Mouse (Mus musculus) bone marrow macrophage, adult 2 months (primary cell): ENCODE measurements at regions not wholly inside any gene's neighbourhood (a gene's known extent, or its start where the extent isn't known, plus 50 kb on each side); places are given as distances from the start of the nearest gene placed in this dataset.
A peak's percentile ranks its signal among the peaks of the same experiment; 100 is the strongest.

Experiments used
- H3K27ac ChIP-seq: 2 replicates; pipeline ENCODE4 v1.5.1; 2012; ENCODE audit warnings: low read depth, low read length; ENCODE audit not compliant: insufficient read depth
- H3K4me1 ChIP-seq: 2 replicates; pipeline ENCODE4 v1.6.1; 2012; ENCODE audit warnings: low read length; ENCODE audit not compliant: control insufficient read depth, insufficient read depth
- H3K4me3 ChIP-seq: 2 replicates; pipeline ENCODE4 v1.5.1; 2012; ENCODE audit warnings: mild to moderate bottlenecking, low read length, moderate library complexity; ENCODE audit not compliant: insufficient read depth
- CTCF ChIP-seq: IDR thresholded peaks from 2 replicates; pipeline ENCODE4 v1.5.1; 2012; ENCODE audit warnings: low read depth, mild to moderate bottlenecking, low read length, moderate library complexity
- POLR2A ChIP-seq: IDR thresholded peaks from 2 replicates; pipeline ENCODE4 v1.6.1; 2012; ENCODE audit warnings: mild to moderate bottlenecking, low read depth, low read length, borderline replicate concordance

DNA sequence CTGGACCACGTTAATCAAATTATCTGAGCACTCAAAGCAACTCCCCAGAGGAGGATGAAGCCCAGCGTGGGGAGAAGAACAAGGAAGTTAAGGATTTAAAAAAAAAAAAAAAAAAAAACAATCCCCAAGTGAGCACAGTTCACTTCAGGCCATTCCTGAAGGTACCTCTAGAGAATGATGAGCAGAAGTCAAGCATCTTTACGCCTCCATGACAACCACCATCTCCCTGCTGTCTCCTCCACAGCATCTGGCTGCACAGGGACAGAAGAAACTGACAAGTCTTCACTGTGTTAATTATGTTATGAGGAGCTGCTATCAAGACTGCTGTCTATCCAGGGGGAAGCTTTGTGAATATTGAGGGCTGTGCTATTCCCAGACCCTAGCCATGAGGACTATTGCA lies 246.6 kb downstream of the Ipo11 start:
- H3K27ac ChIP-seq: no peak overlapping the region
- H3K4me1 ChIP-seq: no peaks in the 10 kb centered on the region; the same call in 1 of the 2 replicates
- H3K4me3 ChIP-seq: no peak overlapping the region
- TF ChIP-seq CTCF (no peak), POLR2A (no peak)

DNA sequence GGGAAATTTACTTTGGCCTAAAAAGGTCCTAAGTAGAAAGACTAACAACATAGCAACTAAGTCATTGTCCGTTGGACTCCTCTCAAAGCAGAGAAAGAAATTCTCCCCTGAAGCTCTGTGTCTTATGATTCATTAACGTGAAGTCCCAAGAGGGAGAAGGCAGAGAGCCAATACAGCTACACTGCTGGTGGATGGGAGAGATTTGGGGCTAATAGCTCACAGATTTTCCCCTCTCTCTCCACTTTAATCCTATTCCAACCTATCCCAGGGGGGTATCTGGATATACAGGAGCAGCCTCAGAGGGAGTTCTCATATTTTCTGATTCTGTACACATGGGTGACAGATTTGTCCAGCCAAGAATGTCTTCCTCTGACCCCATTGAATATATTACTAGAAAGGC lies 247.1 kb downstream of the Ipo11 start:
- Histone ChIP-seq H3K4me1 (no peaks in the 10 kb centered on the region; the same call in 1 of the 2 replicates), H3K4me3 (no peak overlapping the region), H3K27ac (no peak overlapping the region)
- TF ChIP-seq CTCF: no peak
- TF ChIP-seq POLR2A: no peak

DNA sequence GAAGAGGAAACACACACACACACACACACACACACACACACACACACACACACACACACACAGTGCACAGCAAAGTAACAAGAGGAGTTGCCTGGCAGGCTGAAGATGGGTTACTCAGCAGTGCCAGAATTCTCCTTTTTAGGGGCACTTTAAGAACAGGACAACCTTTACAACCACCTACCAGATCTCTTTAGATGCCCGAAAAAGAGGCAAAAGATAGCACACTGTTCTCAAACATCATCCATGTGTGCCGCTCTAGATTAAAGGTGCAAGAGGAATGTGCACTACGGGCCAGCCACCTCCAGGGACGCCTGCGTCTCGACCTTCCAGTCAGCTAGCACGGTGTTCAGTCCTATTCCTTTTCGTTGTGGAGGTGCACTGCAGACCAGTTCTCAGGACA lies 247.7 kb downstream of the Ipo11 start:
- Histone ChIP-seq H3K27ac (no peak overlapping the region), H3K4me1 (no peaks in the 10 kb centered on the region; the same call in 1 of the 2 replicates), H3K4me3 (no peak overlapping the region)
- TF ChIP-seq POLR2A (no peak), CTCF (no peak)

DNA sequence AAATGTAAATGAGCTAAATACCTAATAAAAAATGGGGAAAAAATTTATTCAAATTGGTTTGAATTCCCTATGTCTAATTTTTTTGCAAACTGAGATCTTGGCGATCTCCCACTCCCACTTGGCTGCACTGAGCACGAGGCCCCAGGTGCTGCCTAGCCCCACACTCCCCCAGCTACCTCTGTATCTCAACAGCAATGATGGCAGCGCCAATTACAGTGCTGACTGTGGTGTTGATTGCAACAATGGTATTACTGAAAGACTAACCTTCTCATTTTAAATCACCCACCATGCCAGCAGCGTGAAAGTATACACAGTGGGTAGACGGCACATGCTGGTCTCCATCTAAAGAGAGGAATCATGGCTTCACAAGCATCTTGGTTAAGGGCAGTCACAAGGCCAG lies 267.1 kb downstream of the Ipo11 start:
- TF ChIP-seq CTCF (no peak), POLR2A (no peak)
- no peak overlapping the region for H3K4me3 ChIP-seq
- no peaks in the 10 kb centered on the region for H3K4me1 ChIP-seq
- H3K27ac ChIP-seq: no peak overlapping the region

DNA sequence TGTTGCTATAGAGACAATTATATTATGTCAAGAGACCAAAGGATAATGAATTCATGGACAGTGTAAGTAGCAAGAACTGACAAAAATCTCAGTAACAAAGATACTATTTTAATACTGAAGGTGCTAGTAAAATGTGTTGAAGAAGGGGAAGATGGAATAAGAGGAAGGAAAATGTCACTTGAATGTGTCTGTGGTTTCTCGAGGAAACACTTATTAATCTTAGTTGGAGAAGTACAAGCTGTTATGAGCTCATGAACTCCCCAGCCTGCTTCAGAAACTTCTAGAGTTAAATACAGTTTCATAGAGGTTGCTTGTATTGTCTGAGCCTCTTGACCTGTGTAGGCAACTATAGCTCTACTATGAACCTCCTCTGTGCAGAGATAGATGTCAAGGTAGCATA lies 274.6 kb downstream of the Ipo11 start:
- no peak overlapping the region for H3K4me3 ChIP-seq
- H3K27ac ChIP-seq: no peak overlapping the region
- no peak for TF ChIP-seq CTCF
- no peak for TF ChIP-seq POLR2A
- H3K4me1 ChIP-seq: no peaks in the 10 kb centered on the region

DNA sequence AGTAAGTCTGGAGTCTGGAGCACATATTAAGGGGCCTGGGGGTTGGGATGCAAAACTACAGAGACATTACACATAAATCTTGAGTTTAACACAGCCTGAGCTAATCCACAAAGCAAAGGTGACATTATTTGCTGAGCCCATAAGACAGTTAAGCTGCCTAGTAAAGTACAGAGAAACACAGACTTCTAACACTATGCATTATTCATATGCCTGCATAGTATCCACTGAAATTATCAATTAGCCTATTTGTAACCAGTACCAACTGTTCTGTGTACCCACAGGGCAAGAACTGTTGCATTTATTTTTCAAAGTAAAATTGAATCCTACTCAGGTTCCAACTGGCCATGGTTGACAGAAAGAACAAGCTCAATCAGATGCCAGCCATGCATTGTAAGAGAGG lies 287.4 kb downstream of the Ipo11 start:
- TF ChIP-seq CTCF (no peak), POLR2A (no peak)
- Histone ChIP-seq H3K4me3 (no peak overlapping the region), H3K4me1 (no peaks in the 10 kb centered on the region), H3K27ac (no peak overlapping the region)

DNA sequence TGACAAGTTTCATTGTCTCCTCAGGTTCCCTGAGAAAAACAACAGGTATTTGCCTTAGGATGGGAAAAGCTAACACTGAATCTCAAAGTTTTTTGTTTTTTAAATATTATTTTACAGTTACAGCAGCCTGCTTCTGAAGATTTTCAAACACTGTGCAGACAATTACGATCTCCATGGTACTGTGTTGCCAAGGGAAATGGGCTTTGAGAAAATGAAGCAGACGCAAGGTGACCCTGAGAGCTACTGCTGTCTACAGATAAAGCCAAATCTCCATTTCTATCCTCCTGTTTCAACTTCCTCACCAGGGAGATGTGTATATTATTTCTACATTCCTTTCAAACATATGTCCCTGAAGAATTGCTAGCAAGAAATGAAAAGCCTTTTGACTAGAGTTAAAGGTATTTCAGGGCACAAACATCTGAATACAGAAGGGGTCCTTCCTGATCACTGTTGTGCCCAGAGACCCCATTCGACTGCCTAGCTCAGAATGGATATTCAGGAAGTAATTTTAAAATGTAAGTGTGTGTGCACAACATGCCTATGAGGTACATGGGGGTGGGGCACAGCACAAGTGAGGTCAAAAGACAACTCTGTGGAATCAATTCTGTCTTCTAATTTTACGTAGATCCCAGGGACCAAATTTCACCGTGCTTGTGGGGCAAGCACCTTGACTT lies 293.3 kb downstream of the Ipo11 start:
- no peak for TF ChIP-seq CTCF
- no peak for TF ChIP-seq POLR2A
- Histone ChIP-seq H3K4me1 (peaks cover 10% of the 10 kb centered on the region), H3K27ac (no peak overlapping the region), H3K4me3 (no peak overlapping the region)

DNA sequence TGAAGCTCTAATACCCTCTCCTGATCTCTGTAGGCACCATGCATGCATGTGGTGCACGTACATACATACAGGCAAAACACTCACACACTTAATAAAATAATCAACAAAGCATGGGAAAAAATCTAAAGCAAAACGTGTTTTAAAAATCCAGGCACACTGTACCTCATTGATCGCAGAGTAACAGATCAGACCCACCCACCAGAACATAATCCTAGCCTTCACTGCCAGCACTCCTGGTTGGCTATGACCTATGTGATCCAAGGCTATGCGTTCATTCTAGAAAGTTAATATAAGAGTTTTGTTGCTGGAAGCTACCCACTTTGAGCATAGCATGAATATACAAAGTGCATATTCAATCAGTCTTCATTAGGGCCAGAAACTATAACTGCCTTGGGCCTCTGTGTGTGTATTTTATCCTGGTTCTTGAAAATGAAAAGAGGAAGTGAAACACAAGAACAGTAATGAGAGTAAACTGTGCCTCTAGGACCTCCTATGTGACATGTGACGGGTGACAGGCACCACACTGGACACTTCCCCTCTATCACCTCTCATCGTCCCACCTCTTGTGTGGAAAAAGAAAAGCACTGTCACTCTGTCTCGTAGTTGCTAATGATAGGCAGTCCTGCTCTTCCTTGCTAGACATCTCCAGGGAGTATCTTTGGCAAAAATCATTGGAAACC lies 297.9 kb downstream of the Ipo11 start:
- Histone ChIP-seq H3K27ac (peak overlapping the region; percentile 9; the same call in 1 of the 2 replicates), H3K4me1 (peaks cover 11% of the 10 kb centered on the region), H3K4me3 (no peak overlapping the region)
- no peak for TF ChIP-seq CTCF
- no peak for TF ChIP-seq POLR2A

DNA sequence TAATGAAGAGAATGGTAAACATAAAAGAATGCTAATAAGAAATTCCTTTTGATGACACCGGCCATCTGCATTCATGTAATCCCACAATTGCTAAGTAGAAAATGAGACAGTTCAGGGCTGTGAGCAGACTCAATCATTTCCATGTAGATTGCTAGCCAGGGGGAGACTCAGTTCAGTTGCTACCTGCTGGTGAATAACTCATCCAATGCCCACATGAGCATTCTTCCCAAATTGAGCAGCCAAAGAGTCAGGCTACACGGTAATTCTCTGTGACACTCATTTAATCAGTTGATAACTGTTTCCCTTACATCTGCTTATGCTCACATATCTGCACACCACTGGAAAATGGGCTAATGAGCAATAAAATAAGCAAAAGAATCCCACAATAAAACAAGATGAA lies 345.0 kb downstream of the Ipo11 start:
- H3K4me1 ChIP-seq: no peaks in the 10 kb centered on the region
- no peak overlapping the region for H3K27ac ChIP-seq
- no peak for TF ChIP-seq CTCF
- no peak for TF ChIP-seq POLR2A
- H3K4me3 ChIP-seq: no peak overlapping the region

DNA sequence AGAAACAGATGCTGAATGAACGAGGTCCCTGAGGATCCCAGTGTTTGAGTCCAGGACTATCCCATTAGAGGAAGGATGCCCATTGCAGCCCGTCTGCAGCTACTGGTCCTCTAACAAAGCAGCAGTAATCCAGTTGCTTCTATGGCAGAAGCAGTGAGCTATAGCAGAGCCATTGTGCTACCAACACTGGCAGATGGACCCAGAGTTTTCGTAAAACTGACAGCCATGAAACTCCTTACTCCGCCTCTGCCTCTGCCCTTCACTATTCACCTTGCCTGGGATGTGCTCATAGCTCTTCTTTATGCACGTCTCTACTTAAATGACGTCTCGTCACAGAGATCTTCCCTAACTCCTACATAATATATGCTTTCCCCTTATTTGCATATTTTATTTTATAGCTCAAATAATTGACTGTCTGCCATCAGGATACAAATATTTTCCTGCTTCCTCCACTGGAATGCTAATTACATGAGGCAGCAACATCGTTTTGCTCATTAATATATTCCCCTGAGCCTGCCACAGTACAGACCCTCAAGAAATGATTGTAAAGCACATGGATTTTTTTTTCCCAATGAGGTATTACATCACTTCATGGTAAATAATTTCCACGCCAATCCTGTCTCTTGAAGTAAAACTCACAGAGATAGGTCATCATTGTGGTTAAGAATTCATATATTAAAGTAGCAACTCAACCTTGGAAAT lies 368.9 kb downstream of the Ipo11 start:
- Histone ChIP-seq H3K27ac (no peak overlapping the region), H3K4me1 (no peaks in the 10 kb centered on the region), H3K4me3 (no peak overlapping the region)
- TF ChIP-seq CTCF: no peak
- TF ChIP-seq POLR2A: no peak
